Mouse (Mus musculus) cortical plate, adult 2 months (tissue): ENCODE data around the gene Gramd2. TPM values are rescaled to one million over a fixed set of nuclear protein-coding genes. Genes with fewer than 3 reads are reported as not detected.

Source experiments
- H3K27ac ChIP-seq: fragments of 200-500 bp; 2 replicates; pipeline ENCODE4 v1.5.1; 2012; ENCODE audit warnings: low read length, control low read depth, inconsistent platforms; ENCODE audit not compliant: insufficient read depth
- H3K4me1 ChIP-seq: fragments of 200-500 bp; 2 replicates; pipeline ENCODE4 v1.6.1; 2011; ENCODE audit warnings: low read length; ENCODE audit not compliant: control insufficient read depth, insufficient read depth
- H3K4me3 ChIP-seq: fragments of 200-500 bp; 2 replicates; pipeline ENCODE4 v1.5.1; 2011; ENCODE audit warnings: mild to moderate bottlenecking, low read length, control low read depth; ENCODE audit not compliant: insufficient read depth
- CTCF ChIP-seq: fragments of 200-500 bp; IDR thresholded peaks from 2 replicates; pipeline ENCODE4 v1.5.1; 2011; ENCODE audit warnings: mild to moderate bottlenecking, control low read depth, low read length; ENCODE audit not compliant: insufficient read depth; ENCODE audit errors: extremely low read depth
- POLR2A ChIP-seq: fragments of 200-500 bp; IDR thresholded peaks from 2 replicates; pipeline ENCODE4 v1.6.1; 2011; ENCODE audit warnings: mild to moderate bottlenecking, low read length, control low read depth; ENCODE audit not compliant: insufficient read depth; ENCODE audit errors: extremely low read depth
- polyA plus RNA-seq: library from polyadenylated mRNA; depleted of rRNA; stranded (reverse); fragments of >200 nt; gene quantifications from 2 replicates; pipeline ENCODE4 v1.2.3, GENCODE M21; 2012

Gene Gramd2
- polyA plus RNA-seq, 1 experiment, result 18.7 TPM

- H3K4me3 ChIP-seq, result no peak overlapping the region
- TF ChIP-seq CTCF (no peak), POLR2A (no peak)
- no peak overlapping the region for H3K27ac ChIP-seq
- H3K4me1 ChIP-seq, result peaks cover 6% of the 10 kb centered on the region; the same call in 1 of the 2 replicates
Observed at GRCm38 (mm10) chr9:59727569-59728286, 47.8 kb downstream of the Gramd2 start.

GRCm38 (mm10) chr9:59731136-59731535, 51.2 kb downstream of the Gramd2 start:
- TF ChIP-seq POLR2A (no peak), CTCF (no peak)
- no peaks in the 10 kb centered on the region for H3K4me1 ChIP-seq
- H3K27ac ChIP-seq, result no peak overlapping the region
- no peak overlapping the region for H3K4me3 ChIP-seq

GRCm38 (mm10) chr9:59733075-59733474, 53.1 kb downstream of the Gramd2 start:
- Histone ChIP-seq H3K4me1 (no peaks in the 10 kb centered on the region), H3K27ac (no peak overlapping the region)
- TF ChIP-seq POLR2A, result no peak
- no peak for TF ChIP-seq CTCF

GRCm38 (mm10) chr9:59735394-59735793, 55.5 kb downstream of the Gramd2 start:
- Histone ChIP-seq H3K4me1 (no peaks in the 10 kb centered on the region), H3K4me3 (no peak overlapping the region), H3K27ac (no peak overlapping the region)
- TF ChIP-seq CTCF (no peak), POLR2A (no peak)

More at GRCm38 (mm10) chr9:59733075-59733474, 53.1 kb downstream of the Gramd2 start:
- H3K4me3 ChIP-seq, result no peak overlapping the region

- Histone ChIP-seq H3K27ac (no peak overlapping the region), H3K4me1 (no peaks in the 10 kb centered on the region), H3K4me3 (no peak overlapping the region)
- no peak for TF ChIP-seq CTCF
- no peak for TF ChIP-seq POLR2A
Observed at GRCm38 (mm10) chr9:59740593-59740992, 60.6 kb downstream of the Gramd2 start.

GRCm38 (mm10) chr9:59743903-59744302, 64.0 kb downstream of the Gramd2 start:
- H3K27ac ChIP-seq, result no peak overlapping the region
- no peak overlapping the region for H3K4me3 ChIP-seq
- no peaks in the 10 kb centered on the region for H3K4me1 ChIP-seq
- TF ChIP-seq POLR2A (no peak), CTCF (no peak)

GRCm38 (mm10) chr9:59748387-59748786, 68.4 kb downstream of the Gramd2 start:
- TF ChIP-seq POLR2A (no peak), CTCF (no peak)
- H3K27ac ChIP-seq, result no peak overlapping the region
- H3K4me3 ChIP-seq, result no peak overlapping the region
- H3K4me1 ChIP-seq, result peaks cover 1% of the 10 kb centered on the region; the same call in 1 of the 2 replicates

- Histone ChIP-seq H3K27ac (no peak overlapping the region), H3K4me1 (peaks cover 3% of the 10 kb centered on the region; the same call in 1 of the 2 replicates), H3K4me3 (no peak overlapping the region; the same call in 1 of the 2 replicates)
- no peak for TF ChIP-seq POLR2A
- TF ChIP-seq CTCF, result no peak
Observed at GRCm38 (mm10) chr9:59748969-59749368, 69.0 kb downstream of the Gramd2 start.

GRCm38 (mm10) chr9:59749581-59750265, 69.8 kb downstream of the Gramd2 start:
- Histone ChIP-seq H3K4me3 (peak overlapping the region; percentile 68), H3K4me1 (peaks cover 4% of the 10 kb centered on the region; the same call in 1 of the 2 replicates), H3K27ac (no peak overlapping the region)
- no peak for TF ChIP-seq CTCF
- no peak for TF ChIP-seq POLR2A
